Mouse (Mus musculus) cerebellum, adult 9-10 months (tissue): ENCODE results near the gene Hoxa9.

ENCODE experiments used
- DNase-seq: peaks from one replicate; pipeline ENCODE4 v3.0.0; 2022

Hoxa9 gene

GRCm38 (mm10) chr6:52242801-52243332, 12.0 kb upstream of the Hoxa9 start:
- DNase-seq, result no peak

- no peak for DNase-seq
Measured at GRCm38 (mm10) chr6:52241001-52241621, 10.2 kb upstream of the Hoxa9 start.

GRCm38 (mm10) chr6:52240389-52241000, 9.6 kb upstream of the Hoxa9 start, which contains the start of gene Hoxa10:
Hoxa10 (minus strand) TSS chr6:52240854.
- no peak for DNase-seq

GRCm38 (mm10) chr6:52239625-52240388, 8.9 kb upstream of the Hoxa9 start:
- DNase-seq, result no peak

- no peak for DNase-seq
Measured at GRCm38 (mm10) chr6:52238976-52239375, 8.1 kb upstream of the Hoxa9 start.

- no peak for DNase-seq
Measured at GRCm38 (mm10) chr6:52238155-52238545, 7.3 kb upstream of the Hoxa9 start.

GRCm38 (mm10) chr6:52237346-52238154, 6.7 kb upstream of the Hoxa9 start:
- no peak for DNase-seq

GRCm38 (mm10) chr6:52236806-52237205, 5.9 kb upstream of the Hoxa9 start:
- DNase-seq, result no peak

- no peak for DNase-seq
Measured at GRCm38 (mm10) chr6:52235866-52236265, 5.0 kb upstream of the Hoxa9 start.

- no peak for DNase-seq
Measured at GRCm38 (mm10) chr6:52235267-52235666, 4.4 kb upstream of the Hoxa9 start.

- no peak for DNase-seq
Measured at GRCm38 (mm10) chr6:52234428-52235140, 3.7 kb upstream of the Hoxa9 start.

GRCm38 (mm10) chr6:52233546-52234427, 2.9 kb upstream of the Hoxa9 start:
- no peak for DNase-seq

GRCm38 (mm10) chr6:52232984-52233545, 2.2 kb upstream of the Hoxa9 start:
- DNase-seq, result no peak

- DNase-seq, result no peak
Measured at GRCm38 (mm10) chr6:52232568-52232965, 1.7 kb upstream of the Hoxa9 start.

GRCm38 (mm10) chr6:52231885-52232567, 1.1 kb upstream of the Hoxa9 start:
- DNase-seq, result no peak

GRCm38 (mm10) chr6:52229558-52230416, 1.1 kb downstream of the Hoxa9 start:
- no peak for DNase-seq

- DNase-seq, result no peak
Measured at GRCm38 (mm10) chr6:52228475-52229465, 2.1 kb downstream of the Hoxa9 start.
